Mouse (Mus musculus) layer of hippocampus, postnatal 36 days (tissue): ENCODE results near the gene Cpsf6. TPM values are rescaled to one million over a fixed set of nuclear protein-coding genes. Genes with fewer than 3 reads are reported as not detected.

ENCODE experiments used
- DNase-seq, 2 experiments: peaks; one replicate each; pipeline ENCODE4 v3.0.0; 2022
- total RNA-seq, 2 experiments: library from RNA; stranded (reverse); gene quantifications; 2 replicates each; pipeline ENCODE4 v1.2.3; 2021

The Cpsf6 gene
- total RNA-seq, 2 experiments from 2014 or later: 119 TPM

GRCm38 (mm10) chr10:117385086-117385430, 5.2 kb upstream of the Cpsf6 start:
- no peak for DNase-seq

GRCm38 (mm10) chr10:117384386-117385085, 4.7 kb upstream of the Cpsf6 start:
- no peak for DNase-seq

- no peak for DNase-seq
Observed at GRCm38 (mm10) chr10:117383941-117384340, 4.1 kb upstream of the Cpsf6 start.

GRCm38 (mm10) chr10:117382996-117383550, 3.3 kb upstream of the Cpsf6 start:
- no peak for DNase-seq

- no peak for DNase-seq
Observed at GRCm38 (mm10) chr10:117382146-117382545, 2.3 kb upstream of the Cpsf6 start.

- no peak for DNase-seq
Observed at GRCm38 (mm10) chr10:117380721-117381570, 1.1 kb upstream of the Cpsf6 start.

- no peak for DNase-seq
Observed at GRCm38 (mm10) chr10:117379441-117379840, 374 bp downstream of the Cpsf6 start.

- no peak for DNase-seq
Observed at GRCm38 (mm10) chr10:117378642-117379041, 1.2 kb downstream of the Cpsf6 start.

- DNase-seq: no peak
Observed at GRCm38 (mm10) chr10:117378291-117378555, 1.6 kb downstream of the Cpsf6 start.

GRCm38 (mm10) chr10:117377431-117378290, 2.2 kb downstream of the Cpsf6 start:
- no peak for DNase-seq

- peak; percentile 94 to 96 for DNase-seq
Observed at GRCm38 (mm10) chr10:117376580-117377189, 3.1 kb downstream of the Cpsf6 start.

GRCm38 (mm10) chr10:117375841-117376579, 3.8 kb downstream of the Cpsf6 start:
- peak; percentile 52 to 56 for DNase-seq

GRCm38 (mm10) chr10:117375163-117375562, 4.7 kb downstream of the Cpsf6 start:
- no peak for DNase-seq

- DNase-seq: peak; percentile 21 to 41
Observed at GRCm38 (mm10) chr10:117363106-117363505, 16.7 kb downstream of the Cpsf6 start.

- no peak for DNase-seq
Observed at GRCm38 (mm10) chr10:117358891-117359290, 20.9 kb downstream of the Cpsf6 start.

GRCm38 (mm10) chr10:117343000-117343399, 36.8 kb downstream of the Cpsf6 start:
- no peak for DNase-seq

GRCm38 (mm10) chr10:117342406-117342805, 37.4 kb downstream of the Cpsf6 start:
- no peak for DNase-seq

- no peak for DNase-seq
Observed at GRCm38 (mm10) chr10:117341029-117341428, 38.8 kb downstream of the Cpsf6 start.

GRCm38 (mm10) chr10:117339241-117339640, 40.6 kb downstream of the Cpsf6 start:
- no peak for DNase-seq

GRCm38 (mm10) chr10:117337946-117338345, 41.9 kb downstream of the Cpsf6 start:
- DNase-seq: no peak

GRCm38 (mm10) chr10:117335649-117336048, 44.2 kb downstream of the Cpsf6 start:
- no peak for DNase-seq

GRCm38 (mm10) chr10:117330521-117330920, 49.3 kb downstream of the Cpsf6 start:
- no peak for DNase-seq
